Mouse (Mus musculus) splenic B cell, adult 2 months (primary cell): ENCODE results near the gene Sirt3.

Source experiments
- DNase-seq: peaks from one replicate; pipeline ENCODE4 v3.0.0-alpha.2; 2011; ENCODE audit warnings: low read depth, low spot score
- H3K27me3 ChIP-seq: 2 replicates; pipeline ENCODE4 v1.6.1; 2012; ENCODE audit warnings: mild to moderate bottlenecking, low read length, moderate library complexity, mixed read lengths; ENCODE audit not compliant: control insufficient read depth, poor library complexity, insufficient read depth, severe bottlenecking
- H3K36me3 ChIP-seq: 2 replicates; pipeline ENCODE4 v1.6.1; 2012; ENCODE audit warnings: mild to moderate bottlenecking, low read length, moderate library complexity, mixed read lengths; ENCODE audit not compliant: control insufficient read depth, poor library complexity, insufficient read depth, severe bottlenecking

Sirt3 gene

GRCm38 (mm10) chr7:140828171-140828881 lies 53.8 kb downstream of the Sirt3 start:
- H3K27me3 ChIP-seq: no peaks in the 10 kb centered on the region
- DNase-seq: peak; percentile 13
- no peaks in the 10 kb centered on the region for H3K36me3 ChIP-seq

DNA sequence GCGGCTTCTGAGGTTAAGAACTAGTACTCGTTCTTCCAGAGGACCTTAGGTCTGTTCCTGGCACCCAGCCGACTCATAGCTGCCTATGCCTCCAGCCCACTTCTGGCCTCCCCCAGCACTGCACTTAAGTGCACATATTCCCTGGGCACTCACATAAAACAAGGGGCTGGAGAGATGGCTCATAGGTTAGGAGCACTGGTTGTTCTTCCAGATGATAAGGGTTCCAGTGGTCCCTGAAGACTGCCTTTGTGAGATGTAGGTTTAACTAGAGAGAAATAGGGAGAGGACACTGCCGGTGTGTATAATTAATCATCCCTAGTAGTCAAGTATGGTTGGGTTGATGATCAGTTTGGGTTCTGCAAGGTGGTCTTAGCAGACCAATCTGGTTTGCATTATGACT lies 59.4 kb downstream of the Sirt3 start:
- Histone ChIP-seq H3K36me3 (no peaks in the 10 kb centered on the region), H3K27me3 (0 out of 2 replicates have a peak, but pooled peaks cover 1% of the 10 kb centered on the region)

GRCm38 (mm10) chr7:140821653-140822329 lies 60.3 kb downstream of the Sirt3 start, which contains the start of gene Zfp941:
TSS of gene Zfp941 (minus strand) at chr7:140822178.
- Histone ChIP-seq H3K27me3 (0 out of 2 replicates have a peak, but pooled peaks cover 1% of the 10 kb centered on the region), H3K36me3 (no peaks in the 10 kb centered on the region)
- DNase-seq: no peak

More for the DNA sequence above, 59.4 kb downstream of the Sirt3 start:
- no peak for DNase-seq

DNA sequence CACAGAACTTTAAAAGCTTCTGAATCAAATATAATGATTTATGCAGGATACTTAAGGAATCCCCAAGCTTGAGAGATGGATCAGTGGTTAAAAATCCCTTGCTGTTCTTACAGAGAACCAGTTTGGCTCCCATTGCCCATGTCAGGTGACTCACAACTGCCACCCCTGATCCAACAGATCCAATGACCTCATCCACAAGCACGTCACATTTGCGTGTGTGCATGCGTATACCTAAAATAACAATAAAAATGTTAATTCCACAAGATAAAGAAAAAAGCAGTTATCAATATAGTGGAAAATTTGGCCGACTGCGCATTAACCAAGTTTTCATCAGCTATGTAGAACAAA lies 60.8 kb downstream of the Sirt3 start:
- DNase-seq: no peak
- H3K36me3 ChIP-seq: no peaks in the 10 kb centered on the region
- H3K27me3 ChIP-seq: 0 out of 2 replicates have a peak, but pooled peaks cover 1% of the 10 kb centered on the region

- Histone ChIP-seq H3K27me3 (0 out of 2 replicates have a peak, but pooled peaks cover 1% of the 10 kb centered on the region), H3K36me3 (no peaks in the 10 kb centered on the region)
- no peak for DNase-seq
These were observed 61.9 kb downstream of the Sirt3 start for GRCm38 (mm10) chr7:140820173-140820572.
